Mouse (Mus musculus) CD4-positive naive resting alpha-beta T cell, adult 76 days (primary cell): ENCODE results near the gene Ddx3y. TPM values are rescaled to one million over a fixed set of nuclear protein-coding genes. Genes with fewer than 3 reads are reported as not detected.

Experiments used
- total RNA-seq: library from RNA; stranded (reverse); gene quantifications from one replicate; pipeline ENCODE4 v1.2.4, GENCODE M21; 2023

The Ddx3y gene
- total RNA-seq = 161 TPM

DNA sequence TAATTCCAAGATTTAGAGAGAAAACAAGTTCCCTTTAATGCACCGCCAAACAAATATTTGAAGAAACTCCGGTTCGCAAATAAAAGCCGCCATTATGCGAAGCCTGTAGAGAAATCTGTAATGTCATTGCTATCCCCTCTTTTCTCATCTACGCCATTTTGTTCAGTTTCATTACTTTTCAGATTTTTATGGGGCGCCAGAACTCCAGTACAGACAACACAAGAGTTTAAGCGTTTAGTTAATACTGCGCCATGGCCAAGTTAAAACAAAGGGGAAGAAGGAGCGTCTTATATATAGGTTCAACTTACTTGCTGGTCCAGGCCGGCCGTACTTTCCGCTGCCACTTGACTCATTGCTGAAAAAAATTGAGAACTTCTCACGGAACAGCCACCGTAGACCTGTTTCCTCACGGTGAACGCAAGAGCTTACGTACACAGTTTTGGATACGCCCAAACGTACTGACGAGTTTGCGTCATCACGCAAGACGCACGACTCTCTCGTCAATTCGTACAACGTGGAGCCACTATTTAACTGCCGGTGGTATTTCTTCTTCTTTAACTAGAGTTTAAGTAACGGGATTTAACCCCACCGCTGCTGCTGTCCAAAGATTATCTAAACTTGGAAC is at the start of gene Ddx3y:
Ddx3y (minus strand) TSS at position 459 of the 625 bp plus-strand sequence.

DNA sequence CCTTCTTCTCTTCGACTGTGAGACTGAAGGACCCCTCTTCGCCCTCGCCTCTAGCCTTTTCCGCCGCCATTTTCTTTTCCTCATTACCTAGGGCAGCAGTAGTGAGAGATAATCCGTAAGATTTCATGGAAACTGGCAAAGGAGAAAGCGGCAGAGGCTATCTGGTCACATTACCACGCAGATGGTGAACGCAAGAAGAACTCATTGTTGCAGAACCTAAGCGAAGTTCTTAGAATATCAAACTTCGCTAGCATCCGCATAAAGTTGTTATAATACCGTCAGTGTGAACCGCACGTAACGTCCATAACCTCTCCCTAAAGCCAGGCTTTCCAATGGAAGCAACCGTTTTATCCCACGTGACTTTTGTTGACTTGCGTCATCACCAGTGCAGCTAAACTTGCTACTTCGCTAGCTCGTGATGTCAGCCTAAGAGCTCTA is 41.0 kb downstream of the Ddx3y start, which contains the start of gene Uty:
Uty (minus strand) TSS at position 334 of the 438 bp plus-strand sequence.

Other genes starting within 250 kb of the Ddx3y start
- 54.9 TPM for gene Uty, start 40.9 kb downstream of the Ddx3y start, total RNA-seq
- not detected for gene Usp9y, start 173.2 kb upstream of the Ddx3y start, total RNA-seq